Mouse (Mus musculus) brain, embryonic 14.5 days (tissue): ENCODE results near the gene Tmod4.

ENCODE experiments used
- CTCF ChIP-seq: fragments of 200-500 bp; IDR thresholded peaks from 2 replicates; pipeline ENCODE4 v1.5.1; 2012; ENCODE audit warnings: inconsistent platforms, mild to moderate bottlenecking, moderate library complexity, borderline replicate concordance; ENCODE audit not compliant: insufficient read depth, insufficient read length; ENCODE audit errors: extremely low read depth
- POLR2A ChIP-seq: fragments of 200-500 bp; IDR thresholded peaks from 2 replicates; pipeline ENCODE4 v1.6.1; 2012; ENCODE audit warnings: mild to moderate bottlenecking, inconsistent platforms, borderline replicate concordance; ENCODE audit not compliant: poor library complexity, insufficient read depth, insufficient read length, severe bottlenecking; ENCODE audit errors: extremely low read depth

GRCm38 (mm10) chr3:95110911-95111726 is 13.2 kb upstream of the Tmod4 start, which contains the start of gene Vps72:
- no peak for TF ChIP-seq CTCF
- TF ChIP-seq POLR2A, result peak; percentile 77; the same call in 1 of the 2 replicates
